Mouse (Mus musculus): Measurements from ENCODE around the gene Fkbp5. TPM values are rescaled to one million over a fixed set of nuclear protein-coding genes. Genes with fewer than 3 reads are reported as not detected.

Gene Fkbp5
- polyA plus RNA-seq, 1 experiment from 2014 or later: 21.9 TPM

Small RNAs within 50 kb of the gene (microRNA-seq; reads per million reads assigned to microRNA genes)
- gene Gm25195 (not detected), gene Mir6969 (not detected)

Other genes with a start within 250 kb of the Fkbp5 start
- gene Fance, start 204.0 kb downstream of the Fkbp5 start, polyA plus RNA-seq (2016; fragmentation: Nextera tagmentation; extraction: Ambion mirVana): 25.8 and 30.6 TPM in 2 replicates
- 345 and 365 TPM in 2 replicates for gene Rpl10a, start 189.1 kb downstream of the Fkbp5 start, polyA plus RNA-seq (2016; fragmentation: Nextera tagmentation; extraction: Ambion mirVana)
- 6.3 and 6.5 TPM in 2 replicates for gene Tead3, start 166.7 kb downstream of the Fkbp5 start, polyA plus RNA-seq (2016; fragmentation: Nextera tagmentation; extraction: Ambion mirVana)
- 5.0 and 5.7 TPM in 2 replicates for gene Tulp1, start 152.3 kb downstream of the Fkbp5 start, polyA plus RNA-seq (2016; fragmentation: Nextera tagmentation; extraction: Ambion mirVana)
- 0.10 TPM in 1 of 2 replicates, not detected in the other for gene Armc12, start 13.3 kb upstream of the Fkbp5 start, polyA plus RNA-seq (2016; fragmentation: Nextera tagmentation; extraction: Ambion mirVana)
- not detected in 2 replicates for gene Clpsl2, start 31.9 kb upstream of the Fkbp5 start, polyA plus RNA-seq (2016; fragmentation: Nextera tagmentation; extraction: Ambion mirVana)
- gene Clps, start 43.2 kb upstream of the Fkbp5 start, polyA plus RNA-seq (2016; fragmentation: Nextera tagmentation; extraction: Ambion mirVana): 0.46 TPM in 1 of 2 replicates, not detected in the other
- 0.25 and 0.41 TPM in 2 replicates for gene Lhfpl5, start 58.1 kb upstream of the Fkbp5 start, polyA plus RNA-seq (2016; fragmentation: Nextera tagmentation; extraction: Ambion mirVana)
- 63.7 and 83.2 TPM in 2 replicates for gene Srpk1, start 105.2 kb upstream of the Fkbp5 start, polyA plus RNA-seq (2016; fragmentation: Nextera tagmentation; extraction: Ambion mirVana)
- 0.15 and 0.34 TPM in 2 replicates for gene Slc26a8, start 172.7 kb upstream of the Fkbp5 start, polyA plus RNA-seq (2016; fragmentation: Nextera tagmentation; extraction: Ambion mirVana)
- 34.3 and 48.9 TPM in 2 replicates for gene Mapk14, start 173.8 kb upstream of the Fkbp5 start, polyA plus RNA-seq (2016; fragmentation: Nextera tagmentation; extraction: Ambion mirVana)
- 2.6 and 3.2 TPM in 2 replicates for gene AC170998.1, start 208.6 kb upstream of the Fkbp5 start, polyA plus RNA-seq (2016; fragmentation: Nextera tagmentation; extraction: Ambion mirVana)

Data from heart, embryonic 10.5 days (tissue).